Mouse (Mus musculus) ES-E14 (cell line): ENCODE measurements around the gene Zer1. TPM values are rescaled to one million over a fixed set of nuclear protein-coding genes. Genes with fewer than 3 reads are reported as not detected.
"Not testable (repeated sequence)": the region's sequence is repeated elsewhere in the genome, so short reads cannot be mapped to it uniquely, and the experiment has no call there.

Experiments used
- DNase-seq: peaks from one replicate; pipeline ENCODE4 v3.0.0-alpha.2; 2013; ENCODE audit warnings: low read depth, low spot score
- H3K27ac ChIP-seq: 2 replicates; pipeline ENCODE4 v1.5.1; 2012; ENCODE audit warnings: low read depth, mild to moderate bottlenecking, low read length, moderate library complexity, mixed read lengths; ENCODE audit not compliant: poor library complexity, insufficient read depth, severe bottlenecking
- H3K36me3 ChIP-seq: 2 replicates; pipeline ENCODE4 v1.6.1; 2012; ENCODE audit warnings: mild to moderate bottlenecking, low read length, moderate library complexity, mixed read lengths; ENCODE audit not compliant: control insufficient read depth, poor library complexity, insufficient read depth, severe bottlenecking
- H3K4me1 ChIP-seq, 2 experiments: fragments of 150-350 bp in 1 of 2; sonication (generic) in 1 of 2; 2 replicates each; pipeline ENCODE4 v1.6.1; 2012; ENCODE audit warnings: low read length in 2 of 2, mild to moderate bottlenecking in 1 of 2, mixed read lengths in 1 of 2; ENCODE audit not compliant: control insufficient read depth in 2 of 2, insufficient read depth in 2 of 2, poor library complexity in 1 of 2
- H3K4me3 ChIP-seq, 2 experiments: fragments of 150-350 bp in 1 of 2; sonication (generic) in 1 of 2; 2 replicates each; pipeline ENCODE4 v1.5.1; 2012; ENCODE audit warnings: low read length in 2 of 2, low read depth in 1 of 2, mild to moderate bottlenecking in 1 of 2, mixed read lengths in 1 of 2; ENCODE audit not compliant: insufficient read depth in 1 of 2, poor library complexity in 1 of 2, severe bottlenecking in 1 of 2
- H3K9ac ChIP-seq: 2 replicates; pipeline ENCODE4 v1.6.1; 2012; ENCODE audit warnings: low read depth, mild to moderate bottlenecking, low read length, mixed read lengths; ENCODE audit not compliant: poor library complexity, insufficient read depth, severe bottlenecking
- H3K9me3 ChIP-seq: fragments of 150-350 bp; sonication (generic); 2 replicates; pipeline ENCODE4 v1.6.1; 2012; ENCODE audit warnings: low read depth, mild to moderate bottlenecking, low read length; ENCODE audit not compliant: control insufficient read depth, insufficient read depth
- HCFC1 ChIP-seq: IDR thresholded peaks from 2 replicates; pipeline ENCODE4 v1.6.1; 2012; ENCODE audit warnings: low read length, inconsistent platforms, borderline replicate concordance; ENCODE audit not compliant: insufficient read depth
- MAFK ChIP-seq: IDR thresholded peaks from 2 replicates; pipeline ENCODE4 v1.6.1; 2014; ENCODE audit warnings: mild to moderate bottlenecking, low read depth, low read length, inconsistent platforms; ENCODE audit not compliant: insufficient read depth
- ZC3H11A ChIP-seq: IDR thresholded peaks from 2 replicates; pipeline ENCODE4 v1.6.1; 2012; ENCODE audit warnings: low read depth, mild to moderate bottlenecking, inconsistent platforms, low read length, borderline replicate concordance
- ZNF384 ChIP-seq: IDR thresholded peaks from 2 replicates; pipeline ENCODE4 v1.6.1; 2012; ENCODE audit warnings: low read depth, low read length, inconsistent platforms
- in situ Hi-C, 2 experiments: fragments of 600-800 bp; cut with MboI; formaldehyde crosslinking; loops; one replicate each; pipeline ENCODE4 v1.15.1; 2025; ENCODE audit warnings: low sequenced_read_pairs in 2 of 2, inconsistent platforms in 1 of 2; ENCODE audit not compliant: unreplicated experiment in 2 of 2
- total RNA-seq: library from RNA; depleted of rRNA; stranded (reverse); fragments of 300-350 nt; gene quantifications from 2 replicates; pipeline ENCODE4 v1.2.3, GENCODE M21; 2012

The Zer1 gene
- total RNA-seq, 1 experiment, result 11.4 TPM

DNA sequence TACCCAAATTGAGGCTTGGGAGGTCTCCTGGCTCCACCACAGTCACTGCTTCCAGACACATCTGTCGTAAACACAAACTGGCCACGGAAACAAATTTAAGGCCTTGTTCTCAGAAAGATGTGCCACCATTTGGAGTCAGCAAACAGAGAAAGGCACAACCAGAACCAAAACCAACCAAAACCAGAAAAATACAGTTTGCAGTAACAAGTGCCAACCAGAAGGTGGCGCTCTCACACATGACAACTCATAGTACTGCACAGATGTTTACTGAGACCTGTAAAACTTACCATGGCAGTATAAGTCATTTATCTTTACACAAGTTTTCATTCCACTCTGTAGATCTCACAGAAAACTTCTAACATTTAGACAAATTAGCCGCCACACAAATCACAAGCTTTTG is 42.3 kb upstream of the Zer1 start:
- in situ Hi-C loops, result no loop called here
- H3K9ac ChIP-seq, result no peak overlapping the region
- DNase-seq, result peak; percentile 60
- no peaks in the 10 kb centered on the region for H3K9me3 ChIP-seq
- no peaks in the 10 kb centered on the region for H3K36me3 ChIP-seq
- no peak overlapping the region for H3K27ac ChIP-seq
- TF ChIP-seq ZNF384 (no peak), ZC3H11A (0 out of 2 replicates have a peak, but pooled peaks have one; percentile 12), HCFC1 (0 out of 2 replicates have a peak, but pooled peaks have one; percentile 37)
- no peak overlapping the region for H3K4me3 ChIP-seq
- H3K4me1 ChIP-seq, result peaks cover 0 to 4% of the 10 kb centered on the region in 2 experiments; a peak in 1 of 4 replicates

DNA sequence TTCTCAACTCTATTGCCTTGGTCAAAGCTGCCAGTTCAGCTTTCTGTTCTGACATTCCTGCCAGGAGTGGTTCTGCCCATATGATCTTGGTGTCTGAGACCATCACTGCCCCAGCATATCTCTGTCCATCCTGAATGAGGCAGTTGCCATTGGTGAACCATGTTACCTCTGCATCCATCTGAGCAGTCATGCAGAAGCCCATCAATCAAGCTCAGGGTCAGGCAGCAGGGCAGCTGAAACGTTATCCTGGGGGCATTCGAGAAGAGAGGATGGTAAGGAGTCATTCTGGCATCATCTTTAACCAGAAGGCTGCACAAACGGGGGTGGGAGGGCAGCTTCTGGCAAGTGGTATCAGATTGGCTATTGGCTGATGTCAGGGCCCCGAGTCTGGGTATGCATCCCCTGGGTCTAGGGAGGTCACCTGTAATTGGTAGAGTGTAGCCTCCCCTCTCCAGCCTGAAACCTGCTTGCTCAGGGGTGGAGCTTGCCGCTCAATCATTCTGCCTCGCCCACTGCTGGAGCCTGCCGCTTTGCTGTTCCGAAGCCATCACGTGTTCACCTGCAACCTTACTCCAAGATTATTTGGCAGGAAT is 40.1 kb upstream of the Zer1 start:
- TF ChIP-seq ZC3H11A, result no peak
- no peak for DNase-seq
- in situ Hi-C loops, result no loop called here
- H3K4me1 ChIP-seq, result peaks cover 0 to 4% of the 10 kb centered on the region in 2 experiments; a peak in 1 of 4 replicates
- H3K4me3 ChIP-seq, result no peak overlapping the region
- no peak overlapping the region for H3K27ac ChIP-seq
- H3K9ac ChIP-seq, result no peak overlapping the region
- H3K9me3 ChIP-seq, result no peaks in the 10 kb centered on the region
- H3K36me3 ChIP-seq, result no peaks in the 10 kb centered on the region

DNA sequence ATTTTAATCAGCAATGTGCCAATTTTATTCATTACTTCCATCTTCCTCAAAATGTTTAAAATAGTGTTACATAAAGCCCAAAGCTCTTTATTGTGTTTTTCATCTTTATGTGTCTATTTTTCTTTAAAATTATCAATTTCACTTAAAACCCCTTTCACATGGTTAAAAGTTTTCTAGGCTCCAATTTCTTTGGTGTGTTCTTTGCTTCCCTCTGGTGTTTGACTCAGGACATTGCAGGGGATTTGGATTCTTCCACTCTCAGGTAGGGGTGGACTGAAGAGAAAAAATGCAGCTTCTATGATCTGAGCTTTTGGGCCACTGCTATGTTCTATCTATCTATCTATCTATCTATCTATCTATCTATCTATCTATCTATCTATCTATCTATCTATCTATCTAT is 37.4 kb upstream of the Zer1 start:
- H3K36me3 ChIP-seq, result no peaks in the 10 kb centered on the region
- peaks cover 0 to 6% of the 10 kb centered on the region in 2 experiments; a peak in 1 of 4 replicates for H3K4me1 ChIP-seq
- TF ChIP-seq MAFK (no peak), ZC3H11A (peak; percentile 72; the same call in 1 of the 2 replicates), HCFC1 (no peak), ZNF384 (0 out of 2 replicates have a peak, but pooled peaks have one; percentile 7)
- H3K9me3 ChIP-seq, result no peaks in the 10 kb centered on the region
- H3K27ac ChIP-seq, result no peak overlapping the region
- peak; percentile 47 for DNase-seq
- H3K9ac ChIP-seq, result no peak overlapping the region
- no peak overlapping the region for H3K4me3 ChIP-seq
- in situ Hi-C loops, result no loop called here

DNA sequence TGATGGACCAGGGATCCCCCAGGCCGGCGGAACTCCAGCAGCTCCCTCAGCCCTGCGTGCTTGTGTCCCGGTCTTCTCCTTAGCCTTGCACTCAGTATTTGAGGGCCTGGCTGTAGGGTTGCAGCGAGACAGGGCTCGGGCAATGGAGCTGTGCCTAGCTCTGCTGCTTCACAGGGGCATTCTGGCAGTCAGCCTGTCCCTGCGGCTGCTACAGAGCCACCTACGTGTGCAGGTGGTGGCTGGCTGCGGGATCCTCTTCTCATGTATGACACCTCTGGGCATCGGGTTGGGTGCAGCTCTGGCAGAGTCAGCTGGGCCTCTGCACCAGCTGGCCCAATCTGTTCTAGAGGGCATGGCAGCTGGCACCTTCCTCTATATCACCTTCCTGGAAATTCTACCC is 35.5 kb upstream of the Zer1 start:
- not testable (repeated sequence) for H3K27ac ChIP-seq, H3K9ac ChIP-seq, H3K9me3 ChIP-seq, H3K36me3 ChIP-seq, DNase-seq, H3K4me1 ChIP-seq
- H3K4me3 ChIP-seq, result 0 out of 4 replicates have a peak overlapping the region, but pooled peaks of 1 of the 2 experiments have one; percentile 5
- in situ Hi-C loops, result loop anchor here in 1 of 2 experiments (5.0 kb wide), 1 partner anchor 53 kb away; no protein-coding TSS in a partner anchor

DNA sequence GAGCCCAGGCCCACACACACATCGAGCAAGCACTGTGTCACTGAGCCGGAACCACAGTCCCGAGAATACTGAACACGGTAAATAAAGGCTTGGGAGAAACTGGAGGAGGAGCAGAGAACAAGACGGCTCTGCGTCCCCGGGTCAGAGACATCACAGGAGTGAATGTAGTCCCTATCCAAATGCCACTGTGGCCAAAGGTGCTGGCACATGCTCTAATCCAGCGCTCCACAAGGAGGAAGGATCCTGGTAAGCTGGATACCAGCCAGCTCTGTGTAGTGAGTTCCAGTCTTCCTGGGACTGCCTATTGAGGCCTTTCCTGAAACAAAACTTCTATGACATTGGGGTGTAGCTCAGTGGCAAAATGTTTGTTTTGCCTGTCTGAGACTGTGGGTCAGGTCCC is 28.2 kb upstream of the Zer1 start:
- in situ Hi-C loops, result no loop called here
- no peak overlapping the region for H3K4me3 ChIP-seq
- no peak overlapping the region for H3K27ac ChIP-seq
- H3K4me1 ChIP-seq, result peaks cover 0 to 20% of the 10 kb centered on the region in 2 experiments; a peak in 1 of 4 replicates
- no peaks in the 10 kb centered on the region for H3K9me3 ChIP-seq
- TF ChIP-seq MAFK (no peak), ZC3H11A (no peak), ZNF384 (no peak), HCFC1 (no peak)
- no peak for DNase-seq
- peaks cover 25% of the 10 kb centered on the region; the same call in 1 of the 2 replicates for H3K36me3 ChIP-seq
- no peak overlapping the region for H3K9ac ChIP-seq
